Mouse (Mus musculus): ENCODE measurements around the gene Tnfrsf4.

DNA sequence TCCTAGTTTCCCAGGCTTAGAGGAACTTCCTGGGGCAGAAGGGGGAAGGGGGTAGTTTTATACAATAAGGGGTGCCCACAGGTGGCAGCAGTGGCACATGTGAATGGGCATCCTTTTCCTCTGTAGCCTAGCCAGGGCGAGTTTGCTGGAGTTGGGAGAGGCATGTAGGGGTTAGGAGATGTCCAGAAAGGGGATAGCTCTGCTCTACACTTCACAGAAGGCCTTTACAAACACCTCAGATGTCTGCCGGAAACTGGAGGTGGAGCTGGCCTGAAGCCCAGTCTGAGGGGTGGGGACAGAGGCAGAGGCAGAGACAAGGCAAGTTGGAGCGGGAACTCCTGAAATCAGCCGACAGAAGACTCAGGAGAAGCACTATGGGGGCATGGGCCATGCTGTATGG is 12.4 kb downstream of the Tnfrsf4 start, which contains the start of gene Tnfrsf18:
- TF ChIP-seq CTCF (IDR thresholded peaks at IDR 0.05; ENCODE audit: borderline replicate concordance, extremely low read depth, insufficient read depth, insufficient read length) (no peak), POLR2A (IDR thresholded peaks at IDR 0.05; ENCODE audit: borderline replicate concordance, extremely low read depth, insufficient read depth, insufficient read length, poor library complexity, severe bottlenecking) (no peak)
